Comparison of ENCODE assay signal across 11 mouse cellular contexts in the genomic region with DNA sequence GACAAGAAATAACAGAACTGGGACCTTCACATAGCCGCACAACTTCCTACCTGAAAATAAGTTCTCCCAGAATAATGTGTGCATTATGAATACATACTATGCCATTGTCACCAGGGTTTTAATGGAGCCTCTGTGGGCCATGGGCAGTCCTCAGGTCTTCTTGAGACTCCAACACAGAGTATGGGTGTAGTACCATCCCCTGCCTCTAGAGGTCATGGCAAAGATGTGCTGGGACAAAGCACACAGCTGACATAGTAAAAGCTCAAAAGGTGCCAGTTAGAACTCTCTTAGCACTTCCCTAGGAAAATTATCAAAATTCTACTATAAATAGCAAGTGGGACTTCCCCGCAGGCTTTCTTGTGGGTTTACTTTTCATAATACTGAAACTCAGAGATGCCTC.
DNase-seq lines count a peak whose midpoint lies in the region; ATAC-seq and TF ChIP-seq lines count a peak whose summit lies in the region.
"Had no signal": no experiment of that assay in that cellular context is flagged by ENCODE, and none has a peak within 500 bp of the region (broad histone marks: within the 10 kb centered on the region; RNA-seq: fewer than 3 reads in every experiment).

No protein-coding gene starts in this region.

- WGBS in forebrain, postnatal 0 days = 84% methylated on average over 2 of the region's 2 CpGs
- WGBS in forebrain, embryonic 15.5 days = 89% methylated on average over 2 of the region's 2 CpGs
- WGBS in liver, embryonic 11.5 days = 72% methylated on average over 2 of the region's 2 CpGs
- WGBS in embryonic facial prominence, embryonic 10.5 days = 86% methylated on average over 2 of the region's 2 CpGs

- ATAC-seq in forebrain, postnatal 0 days = no peak
- no peak for ATAC-seq in forebrain, embryonic 15.5 days (replicated peaks)
- ATAC-seq in liver, embryonic 11.5 days (replicated peaks; ENCODE audit: low FRiP score) = no peak
- ATAC-seq in megakaryocyte, adult 5-6 weeks (ENCODE audit: poor library complexity, severe bottlenecking) = no peak

- H3K9me3 ChIP-seq in forebrain, postnatal 0 days (ENCODE audit: low read length) = no peaks in the 10 kb centered on the region
- H3K9me3 ChIP-seq in forebrain, embryonic 15.5 days = no peaks in the 10 kb centered on the region
- H3K9me3 ChIP-seq in liver, embryonic 11.5 days (ENCODE audit: control insufficient read depth, low read length) = no peaks in the 10 kb centered on the region
- H3K9me3 ChIP-seq in embryonic facial prominence, embryonic 10.5 days = no peaks in the 10 kb centered on the region
- H3K9me3 ChIP-seq: hindbrain, embryonic 15.5 days had no signal

- no peaks in the 10 kb centered on the region for H3K4me1 ChIP-seq in forebrain, postnatal 0 days (ENCODE audit: insufficient read depth)
- no peaks in the 10 kb centered on the region for H3K4me1 ChIP-seq in forebrain, embryonic 15.5 days
- no peaks in the 10 kb centered on the region for H3K4me1 ChIP-seq in liver, embryonic 11.5 days (replicated peaks; ENCODE audit: control insufficient read depth, insufficient read depth, low read length)
- no peaks in the 10 kb centered on the region for H3K4me1 ChIP-seq in embryonic facial prominence, embryonic 10.5 days
- H3K4me1 ChIP-seq: hindbrain, embryonic 15.5 days had no signal

- H3K9ac ChIP-seq in forebrain, postnatal 0 days = no peak overlapping the region
- no peak overlapping the region for H3K9ac ChIP-seq in forebrain, embryonic 15.5 days (replicated peaks)
- no peak overlapping the region for H3K9ac ChIP-seq in liver, embryonic 11.5 days (ENCODE audit: low read depth, low read length)
- H3K9ac ChIP-seq: hindbrain, embryonic 15.5 days had no signal

- H3K27ac ChIP-seq in forebrain, postnatal 0 days (ENCODE audit: low read depth, low read length) = no peak overlapping the region
- H3K27ac ChIP-seq in forebrain, embryonic 15.5 days (replicated peaks) = no peak overlapping the region
- H3K27ac ChIP-seq in liver, embryonic 11.5 days (ENCODE audit: low read depth, low read length) = no peak overlapping the region
- no peak overlapping the region for H3K27ac ChIP-seq in embryonic facial prominence, embryonic 10.5 days (replicated peaks)
- H3K27ac ChIP-seq: hindbrain, embryonic 15.5 days had no signal

- H3K36me3 ChIP-seq in forebrain, postnatal 0 days (ENCODE audit: insufficient read depth) = no peaks in the 10 kb centered on the region
- H3K36me3 ChIP-seq in forebrain, embryonic 15.5 days = no peaks in the 10 kb centered on the region
- no peaks in the 10 kb centered on the region for H3K36me3 ChIP-seq in liver, embryonic 11.5 days (ENCODE audit: control insufficient read depth, insufficient read depth, low read length)
- H3K36me3 ChIP-seq in embryonic facial prominence, embryonic 10.5 days (replicated peaks) = no peaks in the 10 kb centered on the region
- H3K36me3 ChIP-seq: G1E; hindbrain, embryonic 15.5 days had no signal

- H3K4me2 ChIP-seq in forebrain, postnatal 0 days (ENCODE audit: low read depth) = no peak overlapping the region
- H3K4me2 ChIP-seq in forebrain, embryonic 15.5 days (replicated peaks) = no peak overlapping the region
- H3K4me2 ChIP-seq in liver, embryonic 11.5 days = no peak overlapping the region
- H3K4me2 ChIP-seq: hindbrain, embryonic 15.5 days had no signal

- DNase-seq in forebrain, postnatal 0 days = no peak
- DNase-seq in liver = peak; percentile 21
- no peak for DNase-seq in liver, embryonic 11.5 days (ENCODE audit: low spot score)
- peak; percentile 30 to 80 for DNase-seq in adrenal gland, adult (ENCODE audit: inconsistent age in 2 of 2, low spot score in 1 of 2)
- DNase-seq in embryonic facial prominence, embryonic 10.5 days (ENCODE audit: low spot score) = peak; percentile 50
- DNase-seq in lung, postnatal 10 days = peak; percentile 33

- TF ChIP-seq CTCF in forebrain, postnatal 0 days (IDR thresholded peaks at IDR 0.05; ENCODE audit: low read depth) = peak; percentile 63

- H3K27me3 ChIP-seq in forebrain, postnatal 0 days (ENCODE audit: insufficient read depth, low read length) = no peaks in the 10 kb centered on the region
- no peaks in the 10 kb centered on the region for H3K27me3 ChIP-seq in forebrain, embryonic 15.5 days
- H3K27me3 ChIP-seq in liver, embryonic 11.5 days (replicated peaks; ENCODE audit: control insufficient read depth, insufficient read depth, low read length) = no peaks in the 10 kb centered on the region
- H3K27me3 ChIP-seq in embryonic facial prominence, embryonic 10.5 days (replicated peaks; ENCODE audit: low read depth, poor library complexity, severe bottlenecking) = no peaks in the 10 kb centered on the region
- H3K27me3 ChIP-seq: hindbrain, embryonic 15.5 days had no signal

- no peak overlapping the region for H3K4me3 ChIP-seq in forebrain, postnatal 0 days (ENCODE audit: low read depth, low read length)
- H3K4me3 ChIP-seq in forebrain, embryonic 15.5 days = no peak overlapping the region
- no peak overlapping the region for H3K4me3 ChIP-seq in liver, embryonic 11.5 days (ENCODE audit: low read depth, low read length)
- H3K4me3 ChIP-seq in embryonic facial prominence, embryonic 10.5 days = no peak overlapping the region
- H3K4me3 ChIP-seq: hindbrain, embryonic 15.5 days; myocyte had no signal

Comparison
In these comparisons a context has a peak if more than half of its experiments do, and no peak if none do; other contexts are left out.
1. DNase-seq: peak in liver (single experiment), adrenal gland, adult (2 of 2), embryonic facial prominence, embryonic 10.5 days (single experiment) and lung, postnatal 10 days (single experiment); none in forebrain, postnatal 0 days (single experiment) and liver, embryonic 11.5 days (single experiment).